Mouse (Mus musculus) liver, embryonic 14.5 days (tissue): ENCODE data around the gene Chkb.

Experiments used
- CTCF ChIP-seq: IDR thresholded peaks from 2 replicates; pipeline ENCODE4 v1.5.1; 2016; ENCODE audit warnings: antibody characterized with exemption, low read depth, control low read depth
- EP300 ChIP-seq: IDR thresholded peaks from 2 replicates; pipeline ENCODE4 v1.6.1; 2016; ENCODE audit warnings: antibody characterized with exemption, low read depth

DNA sequence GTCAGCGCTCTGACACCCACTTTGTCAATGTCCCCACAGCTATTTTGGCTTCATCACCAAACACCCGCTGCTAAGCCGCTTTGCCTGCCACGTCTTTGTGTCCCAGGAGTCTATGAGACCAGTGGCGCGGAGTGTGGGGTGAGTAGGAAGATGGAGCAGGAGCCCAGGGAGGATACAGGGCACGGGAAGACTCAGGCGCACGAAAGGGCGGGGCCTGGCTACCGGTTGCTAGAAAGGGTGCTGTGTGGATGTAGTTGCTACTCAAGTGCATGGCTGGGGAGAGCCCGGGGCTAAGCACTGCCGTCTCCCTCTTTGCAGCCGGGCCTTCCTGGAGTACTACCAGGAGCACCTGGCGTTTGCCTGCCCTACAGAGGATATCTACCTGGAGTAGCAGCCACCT lies 31.6 kb upstream of the Chkb start:
- TF ChIP-seq CTCF (no peak), EP300 (no peak)
